Mouse (Mus musculus) MEL (cell line): ENCODE data around the gene Tcl1b3.

Experiments
- E2F4 ChIP-seq: IDR thresholded peaks from 2 replicates; pipeline ENCODE4 v1.6.1; 2011; ENCODE audit warnings: low read depth, low read length, improper control_type of control experiment, borderline replicate concordance
- ELF1 ChIP-seq: IDR thresholded peaks from 2 replicates; pipeline ENCODE4 v1.6.1; 2014; ENCODE audit warnings: low read depth, mild to moderate bottlenecking, inconsistent platforms, low read length, improper control_type of control experiment, moderate library complexity
- POLR2A ChIP-seq, 2 experiments: IDR thresholded peaks; 2 replicates each; pipeline ENCODE4 v1.6.1; 2011 to 2012; ENCODE audit warnings: low read length in 2 of 2, mild to moderate bottlenecking in 2 of 2, control low read depth in 1 of 2, improper control_type of control experiment in 1 of 2, low read depth in 1 of 2, moderate library complexity in 1 of 2; ENCODE audit not compliant: control insufficient read depth in 1 of 2, insufficient read depth in 1 of 2, poor library complexity in 1 of 2
- USF2 ChIP-seq, 2 experiments: IDR thresholded peaks; 2 replicates each; pipeline ENCODE4 v1.6.1; 2011 to 2012; ENCODE audit warnings: improper control_type of control experiment in 2 of 2, low read length in 2 of 2, borderline replicate concordance in 1 of 2, inconsistent platforms in 1 of 2, low read depth in 1 of 2, mild to moderate bottlenecking in 1 of 2; ENCODE audit not compliant: insufficient read depth in 1 of 2

DNA sequence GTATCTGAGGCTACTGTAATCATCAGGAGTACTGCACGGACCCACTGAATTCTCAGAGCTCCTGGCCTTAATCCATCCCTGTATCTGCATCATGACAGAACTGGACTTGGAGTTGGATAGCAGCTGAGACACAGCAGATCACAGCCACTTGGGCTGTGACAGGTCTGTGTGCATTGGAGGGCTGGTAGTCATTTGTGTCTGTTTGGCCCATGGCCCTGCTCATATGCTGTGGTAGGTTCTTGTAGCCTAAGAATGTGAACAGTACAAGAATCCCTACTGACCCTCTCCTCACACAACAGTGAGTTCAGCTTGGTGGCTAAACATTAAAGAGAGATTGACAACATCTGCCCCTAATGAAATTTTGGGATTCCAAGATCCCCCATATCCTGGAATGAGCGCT is 17.5 kb upstream of the Tcl1b3 start:
- no peak for TF ChIP-seq ELF1
- TF ChIP-seq USF2 (IDR thresholded peaks at IDR 0.05; ENCODE audit: borderline replicate concordance in 1 of 2, insufficient read depth in 1 of 2, low read depth in 1 of 2, low read length in 2 of 2): no peak
- no peak for TF ChIP-seq POLR2A (IDR thresholded peaks at IDR 0.05; ENCODE audit: control insufficient read depth in 1 of 2, insufficient read depth in 1 of 2, low read depth in 1 of 2, low read length in 2 of 2, poor library complexity in 1 of 2)
- TF ChIP-seq E2F4: no peak
